Mouse (Mus musculus): ENCODE measurements at regions not wholly inside any gene's neighbourhood (a gene's known extent, or its start where the extent isn't known, plus 50 kb on each side); places are given as distances from the start of the nearest gene placed in this dataset.

DNA sequence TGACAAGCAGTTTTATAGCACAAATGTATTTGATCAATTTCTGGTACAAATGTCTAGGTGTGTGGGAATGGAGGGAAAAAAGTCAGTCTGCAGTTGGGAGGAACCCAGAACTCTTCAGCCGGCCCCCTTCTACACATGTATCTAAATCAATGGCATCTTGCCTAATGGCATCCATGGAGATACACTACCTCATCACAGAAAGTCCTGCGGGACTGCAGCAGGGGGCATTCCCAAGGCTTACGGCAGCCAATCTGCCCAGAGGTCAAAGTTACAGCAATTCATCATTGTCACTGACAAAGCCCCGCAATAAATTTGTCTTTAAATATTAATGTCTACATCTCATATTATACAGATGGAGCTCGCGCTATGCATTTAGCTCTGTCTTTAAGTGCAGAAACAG is 135.7 kb upstream of the Arhgap5 start:
- no peak for DNase-seq (ENCODE audit: low read depth, low spot score)

DNA sequence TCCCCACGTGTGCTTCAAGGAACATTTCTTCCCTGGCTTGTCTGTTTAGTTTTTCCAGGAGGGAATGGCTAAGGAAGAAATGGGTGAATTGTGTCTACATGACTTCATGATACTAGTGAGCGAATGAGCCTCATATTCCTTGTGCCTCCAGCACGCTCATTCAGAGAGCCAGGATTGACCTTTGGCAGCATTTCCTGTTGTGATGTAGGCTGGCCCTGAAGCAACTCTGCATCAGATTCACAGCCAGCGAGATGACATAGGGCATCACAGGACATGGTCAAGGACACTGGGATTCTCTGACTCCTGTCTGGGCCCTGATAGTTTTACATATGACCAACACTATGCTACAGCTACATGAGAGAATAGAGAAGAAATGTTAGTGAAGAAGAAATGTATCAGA is 135.3 kb upstream of the Arhgap5 start:
- DNase-seq (ENCODE audit: low read depth, low spot score): no peak

GRCm38 (mm10) chr12:52370153-52370710 is 133.5 kb upstream of the Arhgap5 start:
- peak; percentile 55 for DNase-seq (ENCODE audit: low read depth, low spot score)

DNA sequence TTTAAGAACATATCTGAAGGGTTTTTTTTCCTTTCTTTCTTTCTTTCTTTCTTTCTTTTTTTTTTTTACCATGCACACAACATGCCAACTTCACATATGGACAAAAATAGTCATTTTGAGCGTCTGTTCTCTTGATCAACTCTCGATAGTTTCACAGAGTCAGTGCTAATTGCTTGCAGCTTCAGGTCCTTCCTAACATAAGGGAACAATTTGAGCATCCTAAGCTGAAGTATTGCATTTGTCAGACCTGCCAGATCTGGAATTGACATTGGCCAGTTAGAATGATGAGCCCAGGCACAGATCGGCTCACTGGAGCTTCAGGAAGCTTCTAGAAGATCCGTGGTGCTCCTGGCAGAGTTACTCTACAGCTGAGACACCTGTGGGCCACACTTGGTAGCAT is 128.7 kb upstream of the Arhgap5 start:
- no peak for DNase-seq (ENCODE audit: low read depth, low spot score)

GRCm38 (mm10) chr12:52376692-52377462 is 126.9 kb upstream of the Arhgap5 start:
- DNase-seq (ENCODE audit: low read depth, low spot score): no peak

GRCm38 (mm10) chr12:52377463-52377848 is 126.3 kb upstream of the Arhgap5 start:
- DNase-seq (ENCODE audit: low read depth, low spot score): peak; percentile 18

DNA sequence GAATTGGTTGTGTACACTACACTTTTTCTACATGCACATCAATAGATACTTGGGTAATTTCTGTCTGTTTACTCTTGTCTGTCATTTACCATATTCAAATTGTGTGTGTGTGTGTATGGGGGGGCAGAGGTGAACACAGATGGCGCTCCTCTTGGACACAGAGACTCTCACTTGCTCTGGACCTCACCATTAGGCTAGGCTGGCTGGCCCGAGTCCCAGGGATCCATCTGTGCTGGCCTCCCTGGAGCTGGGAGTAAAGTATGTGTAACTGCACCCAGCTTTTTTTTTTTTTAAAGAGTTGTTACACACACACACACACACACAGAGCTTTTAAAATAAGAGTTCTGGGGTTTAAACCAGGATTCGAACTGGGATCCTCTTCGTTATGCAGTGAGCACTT is 124.5 kb upstream of the Arhgap5 start:
- peak; percentile 16 for DNase-seq (ENCODE audit: low read depth, low spot score)

DNA sequence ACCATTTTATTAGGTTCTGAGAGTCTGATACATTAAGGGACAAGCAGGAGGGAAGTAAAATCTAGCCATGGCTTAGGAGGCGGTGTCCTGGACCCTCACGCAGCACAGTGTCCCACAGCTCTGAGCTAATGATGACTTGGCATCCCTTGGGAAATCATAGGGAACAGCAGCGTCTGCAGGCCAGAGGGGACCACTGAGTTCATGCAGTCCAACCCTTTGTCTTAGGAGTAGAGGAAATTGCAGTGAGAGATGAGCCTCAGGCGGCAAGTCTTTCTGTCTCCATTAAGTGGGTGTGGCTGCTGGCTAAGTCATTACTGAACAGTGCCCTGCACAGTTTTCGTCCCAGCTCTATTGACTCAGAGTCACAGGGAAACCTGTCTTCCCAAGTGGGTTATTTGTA is 123.8 kb upstream of the Arhgap5 start:
- no peak for DNase-seq (ENCODE audit: low read depth, low spot score)

- no peak for DNase-seq (ENCODE audit: low read depth, low spot score)
These were observed 122.4 kb upstream of the Arhgap5 start for GRCm38 (mm10) chr12:52381161-52381967.

DNA sequence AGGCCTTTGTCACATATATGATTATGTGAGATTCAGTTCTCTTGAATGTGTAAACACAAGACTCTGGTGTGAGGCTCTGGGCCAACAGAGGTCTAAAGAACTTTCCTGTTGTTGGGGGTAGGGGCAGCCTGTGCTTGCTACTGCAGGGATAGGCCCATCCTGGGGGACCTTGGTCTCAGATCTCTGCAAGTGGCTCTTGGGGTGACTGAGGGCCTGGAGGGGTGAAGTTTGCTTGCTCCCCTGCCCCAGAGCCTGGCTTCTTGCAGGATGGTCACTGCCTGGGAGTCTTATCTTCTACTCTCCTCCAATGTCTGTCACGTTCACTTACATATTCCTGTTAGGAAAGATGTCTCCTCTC is 121.8 kb upstream of the Arhgap5 start:
- DNase-seq (ENCODE audit: low read depth, low spot score): no peak

- no peak for DNase-seq (ENCODE audit: low read depth, low spot score)
These were observed 120.8 kb upstream of the Arhgap5 start for GRCm38 (mm10) chr12:52382832-52383580.

GRCm38 (mm10) chr12:52389552-52389951 is 114.2 kb upstream of the Arhgap5 start:
- peak; percentile 27 for DNase-seq (ENCODE audit: low read depth, low spot score)

- peak; percentile 50 for DNase-seq (ENCODE audit: low read depth, low spot score)
These were observed 113.5 kb upstream of the Arhgap5 start for GRCm38 (mm10) chr12:52390242-52390641.

DNA sequence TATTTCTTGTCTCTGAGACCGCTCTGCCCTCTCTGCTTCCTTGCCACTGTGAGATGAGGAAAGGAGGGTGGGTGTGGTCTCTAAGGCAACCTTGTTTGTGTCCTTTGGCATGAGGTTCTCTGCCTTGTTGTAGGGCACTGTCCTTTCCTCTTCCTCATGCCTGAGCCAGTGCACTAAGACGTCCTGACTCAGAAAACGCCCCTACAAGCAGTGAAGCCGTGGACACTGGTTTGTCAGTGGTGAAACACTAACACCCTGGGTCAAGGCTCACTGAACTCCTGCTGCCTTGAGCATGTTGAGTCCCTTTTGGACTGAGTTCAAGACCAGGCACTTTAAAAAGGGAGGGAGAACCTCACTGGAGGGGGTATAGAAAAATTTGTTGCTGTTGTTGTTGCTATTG is 111.1 kb upstream of the Arhgap5 start:
- no peak for DNase-seq (ENCODE audit: low read depth, low spot score)

- peak; percentile 31 for DNase-seq (ENCODE audit: low read depth, low spot score)
These were observed 109.6 kb upstream of the Arhgap5 start for GRCm38 (mm10) chr12:52393981-52394718.

DNA sequence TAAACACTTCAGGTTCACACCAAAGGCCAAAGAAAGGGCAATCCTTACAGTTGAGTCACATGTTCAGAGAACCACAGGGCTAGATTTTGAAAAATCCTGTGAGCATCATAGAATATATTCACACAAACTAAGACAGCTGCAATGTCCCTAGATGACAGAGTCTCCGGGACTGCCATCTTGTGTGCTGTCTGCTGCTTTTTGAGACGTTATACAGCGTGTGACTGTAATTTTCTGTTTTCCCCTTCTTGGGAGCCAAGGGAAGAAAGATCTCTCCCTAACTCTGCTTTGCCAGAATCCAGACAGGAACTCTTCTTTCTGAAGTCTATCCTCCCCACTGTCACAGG is 109.1 kb upstream of the Arhgap5 start:
- DNase-seq (ENCODE audit: low read depth, low spot score): no peak

- DNase-seq (ENCODE audit: low read depth, low spot score): peak; percentile 19
These were observed 108.7 kb upstream of the Arhgap5 start for GRCm38 (mm10) chr12:52395111-52395510.

GRCm38 (mm10) chr12:52396178-52396841 is 107.5 kb upstream of the Arhgap5 start:
- DNase-seq (ENCODE audit: low read depth, low spot score): peak; percentile 88

- peak; percentile 64 for DNase-seq (ENCODE audit: low read depth, low spot score)
These were observed 105.9 kb upstream of the Arhgap5 start for GRCm38 (mm10) chr12:52397718-52398510.

GRCm38 (mm10) chr12:52398511-52398975 is 105.2 kb upstream of the Arhgap5 start:
- no peak for DNase-seq (ENCODE audit: low read depth, low spot score)

All from brain, adult 2 months (tissue).